Mouse (Mus musculus) urinary bladder, postnatal 10 days (tissue): Measurements from ENCODE around the gene Lrrc46.

Experiments
- DNase-seq: peaks from one replicate; pipeline ENCODE4 v3.0.0; 2022; ENCODE audit warnings: low spot score

Lrrc46 gene

DNA sequence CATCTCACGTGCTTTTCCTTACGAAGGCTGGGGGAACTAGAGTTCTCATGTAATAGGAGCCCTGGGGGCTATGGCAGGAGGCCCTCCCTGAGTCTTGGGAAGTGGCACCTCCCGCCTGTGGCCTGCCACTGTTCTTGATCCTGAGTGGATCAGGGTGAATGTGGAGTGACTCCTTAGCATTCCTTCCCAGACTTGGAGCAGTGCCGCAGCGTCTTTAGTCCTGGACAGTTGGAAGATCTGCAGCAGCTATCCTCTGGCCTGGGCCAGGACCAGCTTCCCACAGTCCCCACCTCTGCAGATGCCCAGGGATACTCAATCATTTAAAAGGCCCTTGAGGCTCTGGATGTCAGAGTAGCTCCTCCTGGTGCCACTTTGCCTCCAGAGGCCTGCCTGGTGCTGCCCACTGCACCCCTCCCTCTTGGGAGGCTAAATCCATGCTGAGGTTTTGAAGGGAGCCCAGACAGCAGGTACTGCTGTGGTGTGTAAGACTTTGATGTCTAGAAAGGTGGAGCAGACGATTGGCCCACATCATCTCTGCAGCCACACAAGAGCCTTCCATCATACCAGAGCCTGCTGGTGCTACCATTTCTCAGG lies 8.4 kb upstream of the Lrrc46 start:
- DNase-seq: no peak

- no peak for DNase-seq
Measured at GRCm38 (mm10) chr11:97048090-97048650, 7.0 kb upstream of the Lrrc46 start.

DNA sequence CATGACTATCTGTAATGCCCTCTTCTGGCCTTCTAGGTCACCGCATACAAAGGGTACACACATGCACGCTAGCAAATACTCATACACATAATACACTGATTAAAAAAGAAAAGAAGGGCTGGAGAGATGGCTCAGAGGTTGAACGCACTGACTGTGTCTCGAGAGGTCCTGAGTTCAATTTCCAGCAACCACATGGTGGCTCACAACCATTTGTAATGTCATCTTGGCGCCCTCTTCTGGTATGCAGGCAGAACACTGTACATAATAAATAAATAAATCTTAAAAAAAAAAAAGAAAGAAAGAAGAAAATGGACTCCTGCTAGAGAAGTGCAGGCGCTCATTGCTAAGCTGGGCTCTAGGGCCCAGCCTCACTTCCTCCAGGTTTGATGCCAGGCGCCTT lies 4.7 kb upstream of the Lrrc46 start:
- no peak for DNase-seq

- no peak for DNase-seq
Measured at GRCm38 (mm10) chr11:97044902-97045301, 3.7 kb upstream of the Lrrc46 start.

DNA sequence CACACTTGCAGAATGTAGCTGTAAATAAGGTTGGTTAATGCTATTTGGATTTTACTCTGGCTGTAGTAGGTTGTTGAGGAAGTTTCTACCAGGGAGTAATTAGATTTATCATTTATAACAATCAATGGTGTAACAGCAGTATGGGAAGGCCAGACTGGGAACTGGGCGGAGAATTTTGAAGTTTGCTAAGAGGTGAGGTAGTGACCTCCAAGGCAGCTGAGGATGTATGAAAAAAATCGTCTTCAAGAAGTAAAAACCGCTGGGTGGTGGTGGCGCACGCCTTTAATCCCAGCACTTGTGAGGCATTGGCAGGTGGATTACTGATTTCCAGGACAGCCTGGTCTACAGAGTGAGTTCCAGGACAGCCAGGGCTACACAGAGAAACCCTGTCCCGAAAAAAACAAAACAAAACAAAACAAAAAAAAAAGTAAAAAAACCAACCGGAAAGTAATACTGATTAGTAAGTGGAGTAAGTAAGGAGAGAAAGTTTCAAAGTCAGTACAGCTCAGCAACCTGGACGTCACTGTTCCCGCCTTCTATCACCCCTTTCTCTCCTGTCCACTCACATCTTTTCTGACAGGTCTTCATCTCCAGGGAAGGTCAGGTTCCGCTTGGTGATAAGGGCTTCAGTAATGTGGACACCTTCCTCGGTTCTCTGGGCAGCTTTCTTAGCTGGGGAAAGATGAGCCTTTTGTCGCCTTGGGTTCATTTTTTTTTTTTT lies 746 bp downstream of the Lrrc46 start:
- no peak for DNase-seq

DNA sequence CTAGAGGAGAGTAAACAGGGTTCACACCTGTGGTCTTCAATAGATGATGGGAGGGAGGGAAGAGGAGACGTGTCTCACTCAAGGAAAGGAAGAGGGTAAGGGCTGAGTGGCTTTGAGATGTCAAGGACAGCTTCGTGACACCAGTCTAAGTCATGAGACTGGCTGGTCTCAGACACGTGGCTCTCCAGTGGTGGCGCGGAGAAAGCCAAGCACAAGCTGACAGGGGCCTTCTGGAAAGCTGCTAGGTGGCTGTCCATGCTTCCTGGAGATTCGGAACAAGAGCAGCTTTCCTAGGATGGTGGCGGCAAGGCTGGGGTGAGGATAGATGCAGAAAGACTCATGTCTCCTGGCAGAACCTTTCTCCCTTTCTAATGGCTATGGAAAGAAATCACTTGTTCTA lies 2.3 kb downstream of the Lrrc46 start:
- DNase-seq: no peak

- DNase-seq: no peak
Measured at GRCm38 (mm10) chr11:97036141-97036540, 5.1 kb downstream of the Lrrc46 start.

DNA sequence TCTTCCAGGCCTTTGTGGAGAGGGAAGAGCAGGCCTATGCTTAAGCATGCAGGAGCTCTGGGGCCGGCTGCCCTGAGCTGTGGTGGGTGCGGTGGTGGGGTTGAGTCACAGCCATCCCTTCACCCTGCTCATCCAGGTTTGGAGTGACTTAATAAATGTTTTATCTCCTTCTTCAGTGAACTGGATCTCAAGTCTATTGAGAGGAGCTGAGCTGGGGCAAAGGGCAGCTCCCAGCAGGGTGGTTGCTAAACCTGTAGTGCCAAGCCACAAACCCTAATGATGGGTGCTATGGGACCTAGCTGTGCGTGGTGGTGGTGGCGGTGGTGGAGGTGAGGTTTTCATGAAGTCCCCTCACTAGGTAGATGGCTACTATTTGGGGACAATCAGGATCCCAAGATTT lies 7.4 kb downstream of the Lrrc46 start:
- DNase-seq: no peak

GRCm38 (mm10) chr11:97032499-97032898 lies 8.7 kb downstream of the Lrrc46 start:
- no peak for DNase-seq

DNA sequence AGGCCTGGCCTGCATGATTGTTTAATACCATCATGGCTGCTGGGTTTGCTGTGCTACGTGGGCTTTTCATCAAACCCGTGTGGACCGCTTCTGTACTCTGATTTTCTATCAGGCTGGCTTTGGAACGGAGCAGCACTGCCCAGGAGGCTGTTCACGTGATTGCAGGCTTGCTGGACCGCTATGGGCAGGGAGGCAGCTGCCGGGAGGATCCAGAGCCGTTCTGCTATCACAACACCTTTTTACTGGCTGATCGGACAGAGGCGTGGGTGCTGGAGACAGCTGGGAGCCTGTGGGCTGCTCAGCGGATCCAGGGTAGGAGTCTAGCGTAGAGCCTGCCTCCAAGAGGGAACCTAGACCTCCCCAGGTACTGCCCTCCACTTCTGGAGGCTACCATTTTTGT lies 9.2 kb downstream of the Lrrc46 start:
- DNase-seq: no peak

GRCm38 (mm10) chr11:97030426-97030825 lies 10.8 kb downstream of the Lrrc46 start:
- no peak for DNase-seq

- DNase-seq: no peak
Measured at GRCm38 (mm10) chr11:97029686-97030417, 11.4 kb downstream of the Lrrc46 start, which contains the start of gene Scrn2. Gene Scrn2 (plus strand): TSS chr11:97029938.

- peak; percentile 70 for DNase-seq
Measured at GRCm38 (mm10) chr11:97025721-97026344, 15.4 kb downstream of the Lrrc46 start.

- DNase-seq: no peak
Measured at GRCm38 (mm10) chr11:97024977-97025376, 16.2 kb downstream of the Lrrc46 start.

GRCm38 (mm10) chr11:97021873-97022484 lies 19.2 kb downstream of the Lrrc46 start:
- DNase-seq: no peak

- DNase-seq: no peak
Measured at GRCm38 (mm10) chr11:97021121-97021765, 20.0 kb downstream of the Lrrc46 start.

GRCm38 (mm10) chr11:97019345-97019708 lies 21.9 kb downstream of the Lrrc46 start:
- no peak for DNase-seq

- DNase-seq: no peak
Measured at GRCm38 (mm10) chr11:97018583-97019344, 22.4 kb downstream of the Lrrc46 start.

DNA sequence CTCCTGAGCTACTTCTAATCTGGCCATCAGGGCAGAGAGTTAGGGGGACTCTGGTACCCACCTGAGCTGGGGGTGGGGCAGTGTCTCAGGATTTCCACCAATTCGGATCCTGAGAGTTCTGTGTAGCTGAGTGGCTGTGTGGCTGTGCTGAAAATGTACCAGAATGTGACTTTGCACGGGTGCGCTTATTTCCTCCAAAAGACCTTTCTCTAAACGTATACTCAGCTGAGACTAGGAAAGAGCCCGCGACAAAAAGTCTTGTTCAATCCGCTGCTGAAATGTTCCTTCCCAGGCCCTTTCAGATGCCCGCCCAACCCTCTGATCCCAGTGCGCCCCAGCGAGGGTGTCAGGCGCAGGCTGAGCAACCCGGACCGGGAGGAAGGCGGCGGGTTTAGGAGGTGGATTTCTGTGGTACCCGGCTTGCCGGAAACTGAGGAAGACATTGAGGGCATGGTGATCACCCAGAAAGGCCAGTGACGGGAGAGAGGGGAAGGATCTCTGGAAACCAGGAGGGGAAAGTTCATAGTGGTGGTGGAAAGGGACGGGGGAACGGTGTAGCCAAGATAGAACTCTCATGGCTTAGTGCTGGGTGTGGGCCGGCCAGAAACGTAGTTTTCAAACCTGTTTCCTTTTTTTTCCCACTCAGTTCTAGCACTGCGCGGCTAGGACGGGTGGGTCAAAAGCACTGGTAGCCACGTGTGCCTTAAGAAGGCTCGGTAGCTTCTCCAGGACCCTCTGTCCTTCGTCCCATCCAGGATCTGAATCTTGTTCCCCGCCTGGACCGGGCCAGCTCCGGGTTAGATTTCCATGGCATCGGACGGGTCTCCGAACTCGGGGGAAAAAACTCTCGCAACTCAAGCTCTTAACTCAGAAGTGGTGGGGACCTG lies 23.3 kb downstream of the Lrrc46 start:
- DNase-seq: no peak
